Mouse (Mus musculus) heart, adult 9 months (tissue): ENCODE data around the gene Slc39a11.

ENCODE experiments used
- DNase-seq, 2 experiments: peaks; one replicate each; pipeline ENCODE4 v3.0.0; 2022; ENCODE audit warnings: low spot score in 2 of 2

Gene Slc39a11

GRCm38 (mm10) chr11:113460118-113460517 lies 189.8 kb downstream of the Slc39a11 start:
- no peak for DNase-seq

- DNase-seq = no peak
These were observed 191.2 kb downstream of the Slc39a11 start for GRCm38 (mm10) chr11:113458582-113459210.

- DNase-seq = no peak
These were observed 196.9 kb downstream of the Slc39a11 start for GRCm38 (mm10) chr11:113452861-113453568.

- DNase-seq = no peak
These were observed 198.6 kb downstream of the Slc39a11 start for GRCm38 (mm10) chr11:113451301-113451700.

- DNase-seq = no peak
These were observed 199.2 kb downstream of the Slc39a11 start for GRCm38 (mm10) chr11:113450665-113451064.

GRCm38 (mm10) chr11:113450028-113450427 lies 199.9 kb downstream of the Slc39a11 start:
- no peak for DNase-seq

- DNase-seq = no peak
These were observed 207.8 kb downstream of the Slc39a11 start for GRCm38 (mm10) chr11:113442036-113442435.

GRCm38 (mm10) chr11:113439328-113440030 lies 210.4 kb downstream of the Slc39a11 start:
- no peak for DNase-seq

GRCm38 (mm10) chr11:113438915-113439314 lies 211.0 kb downstream of the Slc39a11 start:
- DNase-seq = no peak

- no peak for DNase-seq
These were observed 212.5 kb downstream of the Slc39a11 start for GRCm38 (mm10) chr11:113437357-113437756.

GRCm38 (mm10) chr11:113436299-113436698 lies 213.6 kb downstream of the Slc39a11 start:
- no peak for DNase-seq

- no peak for DNase-seq
These were observed 214.2 kb downstream of the Slc39a11 start for GRCm38 (mm10) chr11:113435696-113436095.

GRCm38 (mm10) chr11:113431161-113431560 lies 218.7 kb downstream of the Slc39a11 start:
- peak in 1 of 2 experiments; percentile 6 for DNase-seq

GRCm38 (mm10) chr11:113425882-113426281 lies 224.0 kb downstream of the Slc39a11 start:
- no peak for DNase-seq

GRCm38 (mm10) chr11:113425454-113425853 lies 224.4 kb downstream of the Slc39a11 start:
- DNase-seq = no peak

GRCm38 (mm10) chr11:113424765-113425164 lies 225.1 kb downstream of the Slc39a11 start:
- DNase-seq = no peak

- DNase-seq = no peak
These were observed 227.3 kb downstream of the Slc39a11 start for GRCm38 (mm10) chr11:113422598-113422997.

GRCm38 (mm10) chr11:113418921-113419655 lies 230.8 kb downstream of the Slc39a11 start:
- DNase-seq = no peak

- no peak for DNase-seq
These were observed 231.9 kb downstream of the Slc39a11 start for GRCm38 (mm10) chr11:113417948-113418347.

GRCm38 (mm10) chr11:113412545-113412944 lies 237.3 kb downstream of the Slc39a11 start:
- no peak for DNase-seq

GRCm38 (mm10) chr11:113411798-113412197 lies 238.1 kb downstream of the Slc39a11 start:
- no peak for DNase-seq

- DNase-seq = no peak
These were observed 240.8 kb downstream of the Slc39a11 start for GRCm38 (mm10) chr11:113409121-113409520.
